Mouse (Mus musculus) bone marrow macrophage, adult 2 months (primary cell): Measurements from ENCODE around the gene Plod3.

Experiments used
- CTCF ChIP-seq: IDR thresholded peaks from 2 replicates; pipeline ENCODE4 v1.5.1; 2012; ENCODE audit warnings: low read depth, mild to moderate bottlenecking, low read length, moderate library complexity
- POLR2A ChIP-seq: IDR thresholded peaks from 2 replicates; pipeline ENCODE4 v1.6.1; 2012; ENCODE audit warnings: mild to moderate bottlenecking, low read depth, low read length, borderline replicate concordance

DNA sequence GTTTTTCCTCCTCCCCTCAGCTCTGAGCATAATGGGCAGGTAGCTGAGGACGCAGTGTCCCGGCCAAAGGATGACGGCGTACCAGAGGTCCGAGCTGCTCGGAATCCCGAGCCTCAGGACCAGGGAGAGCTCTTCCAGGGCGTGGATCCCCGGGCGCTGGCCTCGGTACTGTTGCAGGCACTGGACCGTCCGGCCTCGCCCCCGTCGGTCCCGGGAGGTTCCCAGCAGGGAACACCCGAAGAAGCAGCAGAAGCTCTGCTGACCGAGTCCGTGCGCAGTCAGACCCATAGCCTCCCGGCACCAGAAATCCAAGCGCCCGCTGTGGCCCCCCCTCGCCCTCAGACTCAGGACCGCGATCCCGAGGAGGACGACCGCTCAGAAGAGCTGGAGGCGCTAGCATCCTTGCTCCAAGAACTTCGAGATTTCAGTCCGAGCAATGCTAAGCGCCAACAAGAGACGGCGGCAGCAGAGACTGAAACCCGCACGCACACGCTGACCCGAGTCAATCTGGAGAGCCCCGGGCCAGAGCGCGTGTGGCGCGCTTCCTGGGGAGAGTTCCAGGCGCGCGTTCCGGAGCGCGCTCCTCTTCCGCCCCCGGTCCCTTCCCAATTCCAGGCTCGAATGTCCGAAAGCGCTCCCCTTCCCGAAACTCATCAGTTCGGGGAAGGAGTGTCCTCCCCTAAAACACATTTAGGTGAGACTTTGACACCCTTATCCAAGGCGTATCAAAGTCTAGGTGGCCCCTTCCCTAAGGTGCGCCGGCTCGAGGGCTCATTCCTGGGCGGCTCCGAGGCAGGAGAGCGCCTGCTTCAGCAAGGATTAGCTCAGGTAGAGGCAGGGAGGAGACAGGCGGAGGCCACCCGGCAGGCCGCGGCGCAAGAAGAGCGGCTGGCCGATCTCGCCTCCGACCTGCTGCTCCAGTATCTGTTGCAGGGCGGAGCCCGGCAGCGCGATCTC lies 44.5 kb downstream of the Plod3 start:
- no peak for TF ChIP-seq POLR2A
- no peak for TF ChIP-seq CTCF
